Mouse (Mus musculus): ENCODE data around the gene Mcat. TPM values are rescaled to one million over a fixed set of nuclear protein-coding genes. Genes with fewer than 3 reads are reported as not detected.

The Mcat gene
- 10 to 100 TPM; 29.3 to 30.5 TPM for total RNA-seq (2021)
- long read RNA-seq, experiment 1, transcript Mcat-206 (3 exons, 740 nt), result minor isoform, 6 of 41 reads
- long read RNA-seq, experiment 1, transcript Mcat-201 (4 exons, 1,917 nt), result major isoform, 27 of 41 reads
- long read RNA-seq, experiment 1, partial matches to known transcripts, result 0 of 41 reads
- long read RNA-seq, experiment 1, other reads (novel, unspliced or antisense), result 8 of 41 reads
- long read RNA-seq, experiment 2, transcript Mcat-201 (4 exons, 1,917 nt), result major isoform, 26 of 55 reads
- long read RNA-seq, experiment 2, transcript Mcat-206 (3 exons, 740 nt), result minor isoform, 5 of 55 reads
- long read RNA-seq, experiment 2, partial matches to known transcripts, result 0 of 55 reads
- long read RNA-seq, experiment 2, other reads (novel, unspliced or antisense), result 24 of 55 reads

GRCm38 (mm10) chr15:83563327-83563856 lies at the start of gene Mcat, which contains the start of gene Tspo:
Gene Mcat, minus strand, starts transcription at chr15:83563787.
Gene Tspo, plus strand, starts transcription at chr15:83563592.
- DNase-seq (ENCODE audit: low spot score in 2 of 2), result no peak

GRCm38 (mm10) chr15:83607115-83607802 lies 43.7 kb upstream of the Mcat start:
- DNase-seq (ENCODE audit: low spot score in 2 of 2), result peak; percentile 50 to 67

- no peak for DNase-seq (ENCODE audit: low spot score in 2 of 2)
These were observed 43.1 kb upstream of the Mcat start for GRCm38 (mm10) chr15:83606700-83607099.

- no peak for DNase-seq (ENCODE audit: low spot score in 2 of 2)
These were observed 42.6 kb upstream of the Mcat start for GRCm38 (mm10) chr15:83606216-83606615.

GRCm38 (mm10) chr15:83603426-83603825 lies 39.8 kb upstream of the Mcat start:
- DNase-seq (ENCODE audit: low spot score in 2 of 2), result no peak

GRCm38 (mm10) chr15:83603046-83603396 lies 39.4 kb upstream of the Mcat start:
- no peak for DNase-seq (ENCODE audit: low spot score in 2 of 2)

GRCm38 (mm10) chr15:83602372-83603045 lies 38.9 kb upstream of the Mcat start:
- DNase-seq (ENCODE audit: low spot score in 2 of 2), result no peak

GRCm38 (mm10) chr15:83601185-83601584 lies 37.6 kb upstream of the Mcat start:
- no peak for DNase-seq (ENCODE audit: low spot score in 2 of 2)

- DNase-seq (ENCODE audit: low spot score in 2 of 2), result no peak
These were observed 33.2 kb upstream of the Mcat start for GRCm38 (mm10) chr15:83596833-83597232.

- DNase-seq (ENCODE audit: low spot score in 2 of 2), result no peak
These were observed 31.8 kb upstream of the Mcat start for GRCm38 (mm10) chr15:83595364-83595711.

GRCm38 (mm10) chr15:83594513-83595363 lies 31.2 kb upstream of the Mcat start, which contains the start of gene Ttll12:
Gene Ttll12, minus strand, starts transcription at chr15:83595157.
- peak; percentile 90 to 97 for DNase-seq (ENCODE audit: low spot score in 2 of 2)

- no peak for DNase-seq (ENCODE audit: low spot score in 2 of 2)
These were observed 30.3 kb upstream of the Mcat start for GRCm38 (mm10) chr15:83593702-83594512.

GRCm38 (mm10) chr15:83593189-83593585 lies 29.6 kb upstream of the Mcat start:
- DNase-seq (ENCODE audit: low spot score in 2 of 2), result no peak

GRCm38 (mm10) chr15:83592260-83593188 lies 28.9 kb upstream of the Mcat start:
- DNase-seq (ENCODE audit: low spot score in 2 of 2), result no peak

- DNase-seq (ENCODE audit: low spot score in 2 of 2), result no peak
These were observed 28.2 kb upstream of the Mcat start for GRCm38 (mm10) chr15:83591758-83592157.

GRCm38 (mm10) chr15:83590841-83591240 lies 27.3 kb upstream of the Mcat start:
- no peak for DNase-seq (ENCODE audit: low spot score in 2 of 2)

GRCm38 (mm10) chr15:83584741-83585220 lies 21.2 kb upstream of the Mcat start:
- no peak for DNase-seq (ENCODE audit: low spot score in 2 of 2)

GRCm38 (mm10) chr15:83583419-83584156 lies 20.0 kb upstream of the Mcat start:
- DNase-seq (ENCODE audit: low spot score in 2 of 2), result no peak
